Mouse (Mus musculus) E14TG2a.4 (cell line): ENCODE measurements around the gene Zfp831.
A peak's percentile ranks its signal among the peaks of the same experiment; 100 is the strongest.

Source experiments
- CTCF ChIP-seq: conservative IDR thresholded peaks from 2 replicates; pipeline ENCODE4 v1.5.1; 2014; ENCODE audit warnings: low read length
- NANOG ChIP-seq: IDR thresholded peaks from 2 replicates; pipeline ENCODE4 v1.6.1; 2014; ENCODE audit warnings: borderline replicate concordance, low read length, mixed read lengths

GRCm38 (mm10) chr2:174665404-174665803 is 22.1 kb downstream of the Zfp831 start:
- TF ChIP-seq CTCF (no peak), NANOG (peak; percentile 70; the same call in 1 of the 2 replicates)
